Mouse (Mus musculus) myocyte (in vitro differentiated cells): ENCODE measurements around the gene Btbd19. TPM values are rescaled to one million over a fixed set of nuclear protein-coding genes. Genes with fewer than 3 reads are reported as not detected.
A peak's percentile ranks its signal among the peaks of the same experiment; 100 is the strongest.

Experiments used
- H3K27me3 ChIP-seq: one replicate; pipeline ENCODE4 v1.6.1; 2011; ENCODE audit not compliant: control insufficient read depth, insufficient read depth, insufficient read length
- H3K36me3 ChIP-seq: one replicate; pipeline ENCODE4 v1.6.1; 2011; ENCODE audit not compliant: control insufficient read depth, insufficient read depth
- H3K4me2 ChIP-seq: one replicate; pipeline ENCODE4 v1.6.1; 2011; ENCODE audit warnings: low read depth, control low read depth
- H3K4me3 ChIP-seq: one replicate; pipeline ENCODE4 v1.5.1; 2011; ENCODE audit warnings: mild to moderate bottlenecking, control low read depth, moderate library complexity
- H3K79me2 ChIP-seq: one replicate; pipeline ENCODE4 v1.6.1; 2011; ENCODE audit not compliant: control insufficient read depth, insufficient read depth
- H3ac ChIP-seq: one replicate; pipeline ENCODE4 v1.6.1; 2011; ENCODE audit not compliant: control insufficient read depth, insufficient read length
- CEBPB ChIP-seq: IDR thresholded peaks from 2 replicates; pipeline ENCODE4 v1.6.1; 2011; ENCODE audit warnings: mild to moderate bottlenecking, moderate library complexity; ENCODE audit not compliant: poor library complexity, insufficient read depth, severe bottlenecking
- E2F4 ChIP-seq: IDR thresholded peaks from one replicate; pipeline ENCODE4 v1.6.1; 2011; ENCODE audit warnings: mild to moderate bottlenecking, control low read depth, moderate library complexity; ENCODE audit not compliant: insufficient read depth
- MAX ChIP-seq: IDR thresholded peaks from one replicate; pipeline ENCODE4 v1.6.1; 2011; ENCODE audit warnings: low read depth, mild to moderate bottlenecking, control low read depth
- MYOD1 ChIP-seq, 3 experiments: IDR thresholded peaks; one replicate each; pipeline ENCODE4 v1.6.1; 2011; ENCODE audit warnings: control low read depth in 2 of 3, low read depth in 2 of 3, mild to moderate bottlenecking in 2 of 3, moderate library complexity in 1 of 3; ENCODE audit not compliant: insufficient read length in 2 of 3, control insufficient read depth in 1 of 3
- MYOG ChIP-seq, 3 experiments: IDR thresholded peaks; one replicate each; pipeline ENCODE4 v1.6.1; 2011; ENCODE audit warnings: control low read depth in 2 of 3, low read depth in 2 of 3, mild to moderate bottlenecking in 2 of 3; ENCODE audit not compliant: insufficient read length in 2 of 3, control insufficient read depth in 1 of 3, insufficient read depth in 1 of 3
- POLR2A ChIP-seq: IDR thresholded peaks from one replicate; pipeline ENCODE4 v1.6.1; 2011; ENCODE audit warnings: low read depth, mild to moderate bottlenecking, control low read depth, moderate library complexity; ENCODE audit not compliant: insufficient read length
- POLR2AphosphoS2 ChIP-seq: IDR thresholded peaks from one replicate; pipeline ENCODE4 v1.6.1; 2011; ENCODE audit warnings: low read depth, control low read depth; ENCODE audit not compliant: insufficient read length
- REST ChIP-seq: IDR thresholded peaks from one replicate; pipeline ENCODE4 v1.6.1; 2011; ENCODE audit warnings: mild to moderate bottlenecking, control low read depth, moderate library complexity; ENCODE audit not compliant: insufficient read depth, insufficient read length
- SRF ChIP-seq: IDR thresholded peaks from one replicate; pipeline ENCODE4 v1.6.1; 2011; ENCODE audit warnings: low read depth; ENCODE audit not compliant: control insufficient read depth, insufficient read length
- TCF12 ChIP-seq: IDR thresholded peaks from one replicate; pipeline ENCODE4 v1.6.1; 2011; ENCODE audit warnings: mild to moderate bottlenecking, control low read depth; ENCODE audit not compliant: poor library complexity, insufficient read depth, severe bottlenecking
- TCF3 ChIP-seq: IDR thresholded peaks from one replicate; pipeline ENCODE4 v1.6.1; 2011; ENCODE audit warnings: low read depth, control low read depth; ENCODE audit not compliant: insufficient read length
- USF1 ChIP-seq: IDR thresholded peaks from one replicate; pipeline ENCODE4 v1.6.1; 2011; ENCODE audit warnings: low read depth, mild to moderate bottlenecking, control low read depth, moderate library complexity
- polyA plus RNA-seq: library from polyadenylated mRNA; unstranded; fragments of >200 nt; fragmentation: generic; extraction: Trizol; gene quantifications from one replicate; pipeline ENCODE4 v1.2.1, GENCODE M21; 2012; ENCODE audit warnings: missing spikeins

Btbd19 gene
- polyA plus RNA-seq, 1 experiment, result 20.2 TPM

GRCm38 (mm10) chr4:117136034-117136433 lies 10.5 kb upstream of the Btbd19 start:
- Histone ChIP-seq H3K4me3 (no peak overlapping the region), H3K79me2 (peaks cover 12% of the 10 kb centered on the region), H3K4me2 (peak overlapping the region; percentile 1), H3K36me3 (no peaks in the 10 kb centered on the region), H3K27me3 (no peaks in the 10 kb centered on the region), H3ac (no peak overlapping the region)
- TF ChIP-seq MAX (no peak), TCF12 (no peak), POLR2AphosphoS2 (no peak), CEBPB (no peak), MYOD1 (IDR thresholded peaks at IDR 0.05; ENCODE audit: control insufficient read depth in 1 of 3, insufficient read length in 2 of 3, low read depth in 2 of 3) (no peak), MYOG (IDR thresholded peaks at IDR 0.05; ENCODE audit: control insufficient read depth in 1 of 3, insufficient read depth in 1 of 3, insufficient read length in 2 of 3, low read depth in 2 of 3) (no peak), REST (no peak), POLR2A (no peak)

GRCm38 (mm10) chr4:117134601-117134995 lies 9.1 kb upstream of the Btbd19 start:
- Histone ChIP-seq H3ac (no peak overlapping the region), H3K4me2 (no peak overlapping the region), H3K27me3 (no peaks in the 10 kb centered on the region), H3K79me2 (peaks cover 12% of the 10 kb centered on the region), H3K36me3 (peaks cover 5% of the 10 kb centered on the region), H3K4me3 (no peak overlapping the region)
- no peak for TF ChIP-seq SRF
- TF ChIP-seq POLR2AphosphoS2, result no peak
- no peak for TF ChIP-seq MAX

- peak within 1 kb of the TSS; percentile 62 for H3K4me3 ChIP-seq
- H3K4me2 ChIP-seq, result peak within 1 kb of the TSS; percentile 73
- H3K79me2 ChIP-seq, result peaks cover 12% of the 10 kb centered on the region
- peaks cover 5% of the 10 kb centered on the region for H3K36me3 ChIP-seq
- peak within 1 kb of the TSS; percentile 60 for H3ac ChIP-seq
- H3K27me3 ChIP-seq, result no peaks in the 10 kb centered on the region
- TF ChIP-seq MAX (no peak), POLR2A (peak; percentile 96), MYOG (IDR thresholded peaks at IDR 0.05; ENCODE audit: control insufficient read depth in 1 of 3, insufficient read depth in 1 of 3, insufficient read length in 2 of 3, low read depth in 2 of 3) (no peak), CEBPB (peak; percentile 73), E2F4 (no peak), MYOD1 (IDR thresholded peaks at IDR 0.05; ENCODE audit: control insufficient read depth in 1 of 3, insufficient read length in 2 of 3, low read depth in 2 of 3) (peak in 1 of 3 experiments; percentile 16), TCF12 (no peak), POLR2AphosphoS2 (peak; percentile 94)
These were observed 8.5 kb upstream of the Btbd19 start, which contains the start of gene Plk3 for GRCm38 (mm10) chr4:117133817-117134600. TSS of gene Plk3 (minus strand) at chr4:117133963.

GRCm38 (mm10) chr4:117133366-117133796 lies 7.9 kb upstream of the Btbd19 start:
- no peak for TF ChIP-seq REST
- TF ChIP-seq TCF12, result no peak
- TF ChIP-seq MYOD1 (IDR thresholded peaks at IDR 0.05; ENCODE audit: control insufficient read depth in 1 of 3, insufficient read length in 2 of 3, low read depth in 2 of 3), result no peak
- TF ChIP-seq SRF, result no peak
- TF ChIP-seq TCF3, result no peak
- TF ChIP-seq CEBPB, result no peak
- no peak for TF ChIP-seq USF1
- TF ChIP-seq MAX, result no peak
- TF ChIP-seq POLR2AphosphoS2, result no peak
- TF ChIP-seq E2F4, result no peak
- no peak for TF ChIP-seq MYOG (IDR thresholded peaks at IDR 0.05; ENCODE audit: control insufficient read depth in 1 of 3, insufficient read depth in 1 of 3, insufficient read length in 2 of 3, low read depth in 2 of 3)
- no peak for TF ChIP-seq POLR2A
- Histone ChIP-seq H3K27me3 (no peaks in the 10 kb centered on the region), H3K79me2 (peaks cover 12% of the 10 kb centered on the region), H3K4me3 (peak overlapping the region; percentile 62), H3K36me3 (peaks cover 8% of the 10 kb centered on the region), H3K4me2 (peak overlapping the region; percentile 73), H3ac (peak overlapping the region; percentile 60)

- Histone ChIP-seq H3K79me2 (peaks cover 12% of the 10 kb centered on the region), H3K4me2 (peak overlapping the region; percentile 73), H3K27me3 (no peaks in the 10 kb centered on the region), H3ac (peak overlapping the region; percentile 60), H3K36me3 (peaks cover 9% of the 10 kb centered on the region), H3K4me3 (peak overlapping the region; percentile 62)
- no peak for TF ChIP-seq E2F4
- TF ChIP-seq TCF12, result no peak
- no peak for TF ChIP-seq CEBPB
- no peak for TF ChIP-seq MAX
- no peak for TF ChIP-seq MYOD1 (IDR thresholded peaks at IDR 0.05; ENCODE audit: control insufficient read depth in 1 of 3, insufficient read length in 2 of 3, low read depth in 2 of 3)
These were observed 7.2 kb upstream of the Btbd19 start for GRCm38 (mm10) chr4:117132794-117133143.
